8 mouse cellular contexts compared by ENCODE assay signal in genomic region chr15:89316146-89316545, GRCm38 (mm10). TPM values are rescaled to one million over a fixed set of nuclear protein-coding genes. Genes with fewer than 3 reads are reported as not detected.
DNase-seq lines count a peak whose midpoint lies in the region; ATAC-seq and TF ChIP-seq lines count a peak whose summit lies in the region.
"Had no signal": no experiment of that assay in that cellular context is flagged by ENCODE, and none has a peak within 500 bp of the region (broad histone marks: within the 10 kb centered on the region; RNA-seq: fewer than 3 reads in every experiment).

No protein-coding gene starts in this region.

- no peak overlapping the region for H3K27ac ChIP-seq in kidney, adult 2 months (ENCODE audit: insufficient read depth, low read depth, low read length)
- no peak overlapping the region for H3K27ac ChIP-seq in kidney, embryonic 14.5 days (ENCODE audit: low read depth, low read length)
- no peak overlapping the region for H3K27ac ChIP-seq in kidney, embryonic 16.5 days (ENCODE audit: low read length)
- no peak overlapping the region for H3K27ac ChIP-seq in forebrain, embryonic 16.5 days (ENCODE audit: low read length)

- 81% methylated on average over 11 of the region's 11 CpGs for WGBS in kidney, adult 2 months
- 71% methylated on average over 11 of the region's 11 CpGs for WGBS in kidney, embryonic 14.5 days
- 74% methylated on average over 11 of the region's 11 CpGs for WGBS in kidney, embryonic 16.5 days
- 64% methylated on average over 11 of the region's 11 CpGs for WGBS in forebrain, embryonic 16.5 days

- peak; percentile 41 for DNase-seq in kidney, adult 2 months
- peak; percentile 66 for DNase-seq in NIH3T3 (ENCODE audit: low read depth)
- DNase-seq in retina, postnatal 1 day = peak; percentile 40
- no peak for DNase-seq in adrenal gland, postnatal 4 days (ENCODE audit: low spot score in 2 of 2)

- TF ChIP-seq CTCF in kidney, adult 2 months (conservative IDR thresholded peaks at IDR 0.05; ENCODE audit: insufficient read depth, insufficient read length, low read depth, low read length) = peak; percentile 31; the same call in 1 of the 2 replicates

- H3K4me3 ChIP-seq in kidney, adult 2 months (ENCODE audit: insufficient read depth, low read depth, low read length) = no peak overlapping the region
- H3K4me3 ChIP-seq in kidney, embryonic 14.5 days (ENCODE audit: low read length) = no peak overlapping the region
- H3K4me3 ChIP-seq in kidney, embryonic 16.5 days (ENCODE audit: low read length) = no peak overlapping the region
- no peak overlapping the region for H3K4me3 ChIP-seq in forebrain, embryonic 16.5 days (replicated peaks; ENCODE audit: low read length)

- H3K9me3 ChIP-seq in kidney, embryonic 14.5 days (ENCODE audit: control insufficient read depth, low read length) = no peaks in the 10 kb centered on the region
- no peaks in the 10 kb centered on the region for H3K9me3 ChIP-seq in kidney, embryonic 16.5 days (ENCODE audit: low read length)
- no peaks in the 10 kb centered on the region for H3K9me3 ChIP-seq in forebrain, embryonic 16.5 days (ENCODE audit: control insufficient read depth, low read length)
- H3K9me3 ChIP-seq: embryonic facial prominence, embryonic 15.5 days had no signal

- ATAC-seq in kidney, embryonic 14.5 days (ENCODE audit: low FRiP score, low TSS enrichment) = no peak
- no peak for ATAC-seq in kidney, embryonic 16.5 days (ENCODE audit: low FRiP score, low TSS enrichment)
- no peak for ATAC-seq in forebrain, embryonic 16.5 days

- TF ChIP-seq POLR2A in kidney, adult 2 months (IDR thresholded peaks at IDR 0.05; ENCODE audit: low read depth, low read length) = no peak

- no peaks in the 10 kb centered on the region for H3K27me3 ChIP-seq in kidney, adult 2 months (replicated peaks; ENCODE audit: control insufficient read depth, insufficient read depth, low read length)
- H3K27me3 ChIP-seq in kidney, embryonic 14.5 days (ENCODE audit: control insufficient read depth, insufficient read depth, low read length) = no peaks in the 10 kb centered on the region
- H3K27me3 ChIP-seq in kidney, embryonic 16.5 days (ENCODE audit: insufficient read depth, low read length) = no peaks in the 10 kb centered on the region
- no peaks in the 10 kb centered on the region for H3K27me3 ChIP-seq in forebrain, embryonic 16.5 days (replicated peaks; ENCODE audit: control insufficient read depth, insufficient read depth, low read length)
- H3K27me3 ChIP-seq: embryonic facial prominence, embryonic 15.5 days had no signal

- H3K4me2 ChIP-seq in kidney, embryonic 14.5 days (replicated peaks; ENCODE audit: low read depth, low read length) = no peak overlapping the region
- H3K4me2 ChIP-seq in kidney, embryonic 16.5 days (replicated peaks; ENCODE audit: low read depth, low read length) = peak overlapping the region; percentile 60; the same call in 1 of the 2 replicates
- H3K4me2 ChIP-seq in forebrain, embryonic 16.5 days (ENCODE audit: low read length) = no peak overlapping the region

- H3K4me1 ChIP-seq in kidney, adult 2 months (ENCODE audit: control insufficient read depth, insufficient read depth, low read length) = peaks cover 23% of the 10 kb centered on the region
- peaks cover 17% of the 10 kb centered on the region for H3K4me1 ChIP-seq in kidney, embryonic 14.5 days (ENCODE audit: control insufficient read depth, insufficient read depth, low read length)
- H3K4me1 ChIP-seq in kidney, embryonic 16.5 days (ENCODE audit: insufficient read depth, low read length) = peaks cover 18% of the 10 kb centered on the region
- H3K4me1 ChIP-seq in forebrain, embryonic 16.5 days (replicated peaks; ENCODE audit: control insufficient read depth, insufficient read depth, low read length) = peaks cover 27% of the 10 kb centered on the region

- no peaks in the 10 kb centered on the region for H3K36me3 ChIP-seq in kidney, adult 2 months (ENCODE audit: control insufficient read depth, insufficient read depth, low read length)
- H3K36me3 ChIP-seq in kidney, embryonic 14.5 days (ENCODE audit: control insufficient read depth, insufficient read depth, low read length) = no peaks in the 10 kb centered on the region
- H3K36me3 ChIP-seq in kidney, embryonic 16.5 days (ENCODE audit: insufficient read depth, low read length) = no peaks in the 10 kb centered on the region
- H3K36me3 ChIP-seq in forebrain, embryonic 16.5 days (ENCODE audit: control insufficient read depth, insufficient read depth) = no peaks in the 10 kb centered on the region
- H3K36me3 ChIP-seq: embryonic facial prominence, embryonic 15.5 days had no signal

- no peak overlapping the region for H3K9ac ChIP-seq in kidney, embryonic 14.5 days (ENCODE audit: low read depth, low read length)
- no peak overlapping the region for H3K9ac ChIP-seq in kidney, embryonic 16.5 days (replicated peaks; ENCODE audit: low read length)
- H3K9ac ChIP-seq in forebrain, embryonic 16.5 days (replicated peaks; ENCODE audit: low read depth, low read length) = no peak overlapping the region

RNA-seq across cellular contexts. Expression of gene Sbf1, which starts 1.0 kb away (rescaled TPM):
- polyA plus RNA-seq in kidney, adult 2 months (2012; rRNA removed) = 174 and 184 TPM in 2 replicates
- polyA plus RNA-seq in kidney, embryonic 14.5 days (2014; fragmentation: Nextera tagmentation; extraction: Ambion mirVana) = 55.6 and 62.0 TPM in 2 replicates
- polyA plus RNA-seq in kidney, embryonic 16.5 days (2015; fragmentation: Nextera tagmentation; extraction: Ambion mirVana) = 49.3 and 52.0 TPM in 2 replicates
- total RNA-seq in adrenal gland, postnatal 4 days (2021) = 100 to 1,000 TPM; 108 to 111 TPM
- 81.8 and 97.2 TPM in 2 replicates for polyA plus RNA-seq in forebrain, embryonic 16.5 days (2015; fragmentation: Nextera tagmentation; extraction: Ambion mirVana)

RNA-seq across cellular contexts. Expression of gene Adm2, which starts 6.4 kb away (rescaled TPM):
- 12.1 and 13.4 TPM in 2 replicates for polyA plus RNA-seq in kidney, adult 2 months (2012; rRNA removed)
- polyA plus RNA-seq in kidney, embryonic 14.5 days (2014; fragmentation: Nextera tagmentation; extraction: Ambion mirVana) = 0.43 and 0.44 TPM in 2 replicates
- polyA plus RNA-seq in kidney, embryonic 16.5 days (2015; fragmentation: Nextera tagmentation; extraction: Ambion mirVana) = 0.98 and 1.5 TPM in 2 replicates
- total RNA-seq in adrenal gland, postnatal 4 days (2021) = under 1 TPM in 1 of 2 experiments, not detected in 1; 0.53 TPM
- polyA plus RNA-seq in forebrain, embryonic 16.5 days (2015; fragmentation: Nextera tagmentation; extraction: Ambion mirVana) = not detected in 2 replicates

RNA-seq across cellular contexts. Expression of gene Miox, which starts 18.1 kb away (rescaled TPM):
- 7,787 and 8,230 TPM in 2 replicates for polyA plus RNA-seq in kidney, adult 2 months (2012; rRNA removed)
- polyA plus RNA-seq in kidney, embryonic 14.5 days (2014; fragmentation: Nextera tagmentation; extraction: Ambion mirVana) = 0.76 TPM in 1 of 2 replicates, not detected in the other
- polyA plus RNA-seq in kidney, embryonic 16.5 days (2015; fragmentation: Nextera tagmentation; extraction: Ambion mirVana) = 17.0 and 28.6 TPM in 2 replicates
- total RNA-seq in adrenal gland, postnatal 4 days (2021) = 10 to 100 TPM in 1 of 2 experiments, 1 to 10 TPM in 1; 6.0 to 90.1 TPM
- polyA plus RNA-seq in forebrain, embryonic 16.5 days (2015; fragmentation: Nextera tagmentation; extraction: Ambion mirVana) = not detected in 2 replicates
- polyA plus RNA-seq: embryonic facial prominence, embryonic 15.5 days had no signal

RNA-seq across cellular contexts. Expression of gene Lmf2, which starts 39.3 kb away (rescaled TPM):
- 40.2 and 43.7 TPM in 2 replicates for polyA plus RNA-seq in kidney, adult 2 months (2012; rRNA removed)
- 28.0 and 48.1 TPM in 2 replicates for polyA plus RNA-seq in kidney, embryonic 14.5 days (2014; fragmentation: Nextera tagmentation; extraction: Ambion mirVana)
- polyA plus RNA-seq in kidney, embryonic 16.5 days (2015; fragmentation: Nextera tagmentation; extraction: Ambion mirVana) = 68.3 and 79.0 TPM in 2 replicates
- total RNA-seq in adrenal gland, postnatal 4 days (2021) = 10 to 100 TPM; 59.3 to 59.5 TPM
- 29.5 and 32.3 TPM in 2 replicates for polyA plus RNA-seq in forebrain, embryonic 16.5 days (2015; fragmentation: Nextera tagmentation; extraction: Ambion mirVana)

RNA-seq across cellular contexts. Expression of gene Ncaph2, which starts 39.4 kb away (rescaled TPM):
- 111 and 124 TPM in 2 replicates for polyA plus RNA-seq in kidney, adult 2 months (2012; rRNA removed)
- 130 and 151 TPM in 2 replicates for polyA plus RNA-seq in kidney, embryonic 14.5 days (2014; fragmentation: Nextera tagmentation; extraction: Ambion mirVana)
- 165 and 175 TPM in 2 replicates for polyA plus RNA-seq in kidney, embryonic 16.5 days (2015; fragmentation: Nextera tagmentation; extraction: Ambion mirVana)
- 100 to 1,000 TPM; 126 to 133 TPM for total RNA-seq in adrenal gland, postnatal 4 days (2021)
- 138 and 140 TPM in 2 replicates for polyA plus RNA-seq in forebrain, embryonic 16.5 days (2015; fragmentation: Nextera tagmentation; extraction: Ambion mirVana)

Comparison
In these comparisons a context has a peak if more than half of its experiments do, and no peak if none do; other contexts are left out.
1. RNA of gene Miox, which starts 18.1 kb away (polyA plus RNA-seq): 7,787 to 8,230 TPM in kidney, adult 2 months; 17.0 to 28.6 TPM in kidney, embryonic 16.5 days, 0.76 TPM in kidney, embryonic 14.5 days and not detected in forebrain, embryonic 16.5 days; every median in the first group is over 100 times any median in the second.
2. DNase-seq: peak in kidney, adult 2 months (single experiment), NIH3T3 (single experiment) and retina, postnatal 1 day (single experiment); none in adrenal gland, postnatal 4 days (0 of 2).